Mouse (Mus musculus) gastrocnemius, postnatal 14 days (tissue): ENCODE results near the gene Fhit. TPM values are rescaled to one million over a fixed set of nuclear protein-coding genes. Genes with fewer than 3 reads are reported as not detected.
"Not testable (repeated sequence)": the region's sequence is repeated elsewhere in the genome, so short reads cannot be mapped to it uniquely, and the experiment has no call there.

Source experiments
- DNase-seq: peaks from one replicate; pipeline ENCODE4 v3.0.0; 2021; ENCODE audit warnings: mixed read lengths
- intact Hi-C: fragments of 180-260 bp; cut with DNase I; formaldehyde crosslinking; loops from one replicate; pipeline ENCODE4 v1.15.1; 2025; ENCODE audit warnings: low total_unique reads
- total RNA-seq, 2 experiments: library from RNA; stranded (reverse); gene quantifications; 2 replicates each; pipeline ENCODE4 v1.2.3; 2021

The Fhit gene
- total RNA-seq, 2 experiments from 2014 or later: 3.7 to 5.7 TPM

GRCm38 (mm10) chr14:10978651-10979050 is 183.2 kb downstream of the Fhit start:
- DNase-seq: no peak
- intact Hi-C loops: no loop called here

GRCm38 (mm10) chr14:10941647-10942046 is 220.2 kb downstream of the Fhit start:
- DNase-seq: no peak
- intact Hi-C loops: no loop called here

GRCm38 (mm10) chr14:10933667-10934066 is 228.2 kb downstream of the Fhit start:
- intact Hi-C loops: no loop called here
- no peak for DNase-seq

- no peak for DNase-seq
- intact Hi-C loops: no loop called here
These were observed 243.7 kb downstream of the Fhit start for GRCm38 (mm10) chr14:10917893-10918803.

- no peak for DNase-seq
- intact Hi-C loops: no loop called here
These were observed 253.8 kb downstream of the Fhit start for GRCm38 (mm10) chr14:10908011-10908410.

- no peak for DNase-seq
- intact Hi-C loops: no loop called here
These were observed 279.1 kb downstream of the Fhit start for GRCm38 (mm10) chr14:10882759-10883158.

GRCm38 (mm10) chr14:10880749-10881148 is 281.1 kb downstream of the Fhit start:
- DNase-seq: no peak
- intact Hi-C loops: no loop called here

- no peak for DNase-seq
- intact Hi-C loops: no loop called here
These were observed 287.1 kb downstream of the Fhit start for GRCm38 (mm10) chr14:10874595-10875372.

GRCm38 (mm10) chr14:10857606-10858005 is 304.2 kb downstream of the Fhit start:
- DNase-seq: no peak
- intact Hi-C loops: no loop called here

GRCm38 (mm10) chr14:10851936-10852335 is 309.9 kb downstream of the Fhit start:
- intact Hi-C loops: no loop called here
- no peak for DNase-seq

- DNase-seq: no peak
- intact Hi-C loops: no loop called here
These were observed 325.8 kb downstream of the Fhit start for GRCm38 (mm10) chr14:10836001-10836400.

GRCm38 (mm10) chr14:10824819-10825218 is 337.0 kb downstream of the Fhit start:
- DNase-seq: no peak
- intact Hi-C loops: no loop called here

- DNase-seq: no peak
- intact Hi-C loops: no loop called here
These were observed 348.3 kb downstream of the Fhit start for GRCm38 (mm10) chr14:10813551-10813950.

GRCm38 (mm10) chr14:10798489-10799180 is 363.2 kb downstream of the Fhit start:
- intact Hi-C loops: no loop called here

GRCm38 (mm10) chr14:10797595-10797994 is 364.2 kb downstream of the Fhit start:
- DNase-seq: no peak
- intact Hi-C loops: no loop called here

More at GRCm38 (mm10) chr14:10798489-10799180, 363.2 kb downstream of the Fhit start:
- no peak for DNase-seq

GRCm38 (mm10) chr14:10795498-10796075 is 366.2 kb downstream of the Fhit start:
- intact Hi-C loops: no loop called here
- DNase-seq: no peak

GRCm38 (mm10) chr14:10783929-10784328 is 377.9 kb downstream of the Fhit start:
- DNase-seq: no peak
- intact Hi-C loops: no loop called here

GRCm38 (mm10) chr14:10778721-10779120 is 383.1 kb downstream of the Fhit start:
- DNase-seq: no peak
- intact Hi-C loops: no loop called here

- intact Hi-C loops, DNase-seq: not testable (repeated sequence)
These were observed 407.0 kb downstream of the Fhit start for GRCm38 (mm10) chr14:10754883-10755282.

- intact Hi-C loops: no loop called here
- no peak for DNase-seq
These were observed 423.8 kb downstream of the Fhit start for GRCm38 (mm10) chr14:10738076-10738475.
